Mouse (Mus musculus) heart, postnatal 0 days (tissue): ENCODE measurements around the gene Phtf1. TPM values are rescaled to one million over a fixed set of nuclear protein-coding genes. Genes with fewer than 3 reads are reported as not detected.

Experiments
- ATAC-seq: fragments of 200-750 bp; cut with Nextera tagmentation; 2 replicates; pipeline ENCODE4 v1.8.0; 2017; ENCODE audit warnings: low read depth, moderate number of reproducible peaks, moderate library complexity; ENCODE audit not compliant: insufficient read depth
- DNase-seq: peaks from one replicate; pipeline ENCODE4 v3.0.0-alpha.2; 2016; ENCODE audit warnings: low spot score
- H3K27ac ChIP-seq: fragments of 300-500 bp; sonication (generic); 2 replicates; pipeline ENCODE4 v1.5.1; 2014; ENCODE audit warnings: low read depth, mild to moderate bottlenecking
- H3K27me3 ChIP-seq: fragments of 300-500 bp; sonication (generic); 2 replicates; pipeline ENCODE4 v1.6.1; 2014; ENCODE audit warnings: low read length, mixed read lengths; ENCODE audit not compliant: control insufficient read depth, insufficient read depth
- H3K36me3 ChIP-seq: fragments of 300-500 bp; sonication (generic); replicated peaks from 2 replicates; pipeline ENCODE4 v1.6.1; 2014; ENCODE audit warnings: low read length, mixed read lengths; ENCODE audit not compliant: control insufficient read depth, insufficient read depth
- H3K4me1 ChIP-seq: fragments of 300-500 bp; sonication (generic); 2 replicates; pipeline ENCODE4 v1.6.1; 2014; ENCODE audit warnings: antibody characterized with exemption; ENCODE audit not compliant: control insufficient read depth, insufficient read depth
- H3K4me2 ChIP-seq: fragments of 300-500 bp; sonication (generic); 2 replicates; pipeline ENCODE4 v1.6.1; 2014; ENCODE audit warnings: low read depth, mild to moderate bottlenecking, low read length, moderate library complexity
- H3K4me3 ChIP-seq: fragments of 300-500 bp; sonication (generic); 2 replicates; pipeline ENCODE4 v1.5.1; 2014; ENCODE audit warnings: low read depth, low read length
- H3K9ac ChIP-seq: fragments of 300-500 bp; sonication (generic); replicated peaks from 2 replicates; pipeline ENCODE4 v1.6.1; 2014; ENCODE audit warnings: low read depth, low read length, mixed read lengths
- H3K9me3 ChIP-seq: fragments of 300-500 bp; sonication (generic); replicated peaks from 2 replicates; pipeline ENCODE4 v1.6.1; 2016; ENCODE audit warnings: low read length; ENCODE audit not compliant: control insufficient read depth
- CTCF ChIP-seq: IDR thresholded peaks from 2 replicates; pipeline ENCODE4 v1.5.1; 2016; ENCODE audit warnings: antibody characterized with exemption, control low read depth, low read depth
- EP300 ChIP-seq: IDR thresholded peaks from 2 replicates; pipeline ENCODE4 v1.6.1; 2016; ENCODE audit warnings: antibody characterized with exemption, low read depth
- WGBS: fragments of 180-500 bp; shearing (Covaris S2); extraction: QIAGEN DNeasy Blood & Tissue Kit; methylation state at CpG from one replicate; pipeline ENCODE4 v1.1.7; 2014; 5-methylcytosine and 5-hydroxymethylcytosine counted together
- polyA plus RNA-seq: library from polyadenylated mRNA; unstranded; fragments of >200 nt; fragmentation: Nextera tagmentation; extraction: Ambion mirVana; gene quantifications from 2 replicates; pipeline ENCODE4 v1.2.1, GENCODE M21; 2015
- total RNA-seq: library from RNA; depleted of rRNA; stranded (reverse); fragments of >200 nt; gene quantifications from 2 replicates; pipeline ENCODE4 v1.2.3, GENCODE M21; 2014; ENCODE audit warnings: low replicate concordance

Phtf1 gene
- total and polyA plus RNA-seq, 2 experiments from 2014 or later: 6.2 to 6.6 TPM

GRCm38 (mm10) chr3:104019453-104019852 is 51.5 kb downstream of the Phtf1 start:
- DNase-seq (peak; percentile 35), ATAC-seq (no peak)
- Histone ChIP-seq H3K4me3 (no peak overlapping the region), H3K27me3 (no peaks in the 10 kb centered on the region), H3K9ac (no peak overlapping the region), H3K4me1 (no peaks in the 10 kb centered on the region), H3K9me3 (no peaks in the 10 kb centered on the region), H3K27ac (no peak overlapping the region), H3K36me3 (peaks cover 76% of the 10 kb centered on the region), H3K4me2 (no peak overlapping the region)
- 65% methylated on average over 4 of the region's 4 CpGs for WGBS
- TF ChIP-seq EP300 (no peak), CTCF (no peak)

GRCm38 (mm10) chr3:104020101-104020500 is 52.2 kb downstream of the Phtf1 start:
- Histone ChIP-seq H3K36me3 (peaks cover 70% of the 10 kb centered on the region), H3K4me2 (no peak overlapping the region), H3K27me3 (no peaks in the 10 kb centered on the region), H3K9me3 (no peaks in the 10 kb centered on the region), H3K27ac (no peak overlapping the region), H3K4me3 (no peak overlapping the region), H3K9ac (no peak overlapping the region), H3K4me1 (no peaks in the 10 kb centered on the region)
- TF ChIP-seq EP300 (no peak), CTCF (no peak)
- no peak for DNase-seq
- WGBS: 87% methylated on average over 12 of the region's 12 CpGs
- ATAC-seq: no peak

GRCm38 (mm10) chr3:104026938-104027337 is 59.0 kb downstream of the Phtf1 start:
- WGBS: 52% methylated on average over 3 of the region's 3 CpGs
- H3K36me3 ChIP-seq: peaks cover 42% of the 10 kb centered on the region
- no peak overlapping the region for H3K27ac ChIP-seq
- H3K27me3 ChIP-seq: no peaks in the 10 kb centered on the region
- H3K4me1 ChIP-seq: no peaks in the 10 kb centered on the region
- H3K4me2 ChIP-seq: no peak overlapping the region
- H3K9ac ChIP-seq: no peak overlapping the region
- H3K9me3 ChIP-seq: no peaks in the 10 kb centered on the region
- TF ChIP-seq CTCF: no peak
- TF ChIP-seq EP300: no peak
- H3K4me3 ChIP-seq: no peak overlapping the region
- DNase-seq (no peak), ATAC-seq (no peak)

GRCm38 (mm10) chr3:104032086-104032485 is 64.2 kb downstream of the Phtf1 start:
- Histone ChIP-seq H3K36me3 (peaks cover 42% of the 10 kb centered on the region), H3K4me1 (no peaks in the 10 kb centered on the region), H3K4me2 (no peak overlapping the region), H3K9ac (no peak overlapping the region), H3K4me3 (no peak overlapping the region), H3K9me3 (no peaks in the 10 kb centered on the region), H3K27me3 (no peaks in the 10 kb centered on the region), H3K27ac (no peak overlapping the region)
- whole genome bisulfite sequencing: 64% methylated on average over 1 of the region's 1 CpGs
- TF ChIP-seq CTCF (no peak), EP300 (no peak)
- ATAC-seq (no peak), DNase-seq (no peak)

- TF ChIP-seq EP300 (no peak), CTCF (no peak)
- ATAC-seq: no peak
Measured at GRCm38 (mm10) chr3:104032747-104033146, 64.8 kb downstream of the Phtf1 start.

GRCm38 (mm10) chr3:104059001-104059622 is 91.2 kb downstream of the Phtf1 start:
- no peak for DNase-seq
- Histone ChIP-seq H3K4me2 (no peak overlapping the region), H3K27ac (no peak overlapping the region), H3K4me3 (no peak overlapping the region), H3K27me3 (no peaks in the 10 kb centered on the region), H3K36me3 (peaks cover 22% of the 10 kb centered on the region), H3K4me1 (no peaks in the 10 kb centered on the region), H3K9ac (no peak overlapping the region), H3K9me3 (no peaks in the 10 kb centered on the region)
- ATAC-seq: no peak
- TF ChIP-seq EP300 (no peak), CTCF (no peak)
- WGBS: 64% methylated on average over 6 of the region's 6 CpGs

More at GRCm38 (mm10) chr3:104032747-104033146, 64.8 kb downstream of the Phtf1 start:
- Histone ChIP-seq H3K27me3 (no peaks in the 10 kb centered on the region), H3K4me1 (no peaks in the 10 kb centered on the region), H3K36me3 (peaks cover 42% of the 10 kb centered on the region), H3K27ac (no peak overlapping the region), H3K9ac (no peak overlapping the region), H3K9me3 (no peaks in the 10 kb centered on the region), H3K4me3 (no peak overlapping the region), H3K4me2 (no peak overlapping the region)
- DNase-seq: no peak
- WGBS: 98% methylated on average over 1 of the region's 1 CpGs
